Mouse (Mus musculus) left cerebral cortex, postnatal 4 days (tissue): ENCODE measurements around the gene Ptgis. TPM values are rescaled to one million over a fixed set of nuclear protein-coding genes. Genes with fewer than 3 reads are reported as not detected.
A peak's percentile ranks its signal among the peaks of the same experiment; 100 is the strongest.
"Not testable (repeated sequence)": the region's sequence is repeated elsewhere in the genome, so short reads cannot be mapped to it uniquely, and the experiment has no call there.

Source experiments
- DNase-seq: peaks from one replicate; pipeline ENCODE4 v3.0.0-alpha.2; 2022
- intact Hi-C: fragments of 180-260 bp; cut with DNase I; formaldehyde crosslinking; loops from one replicate; pipeline ENCODE4 v1.15.1; 2025
- total RNA-seq, 2 experiments: library from RNA; stranded (reverse); gene quantifications; 2 replicates each; pipeline ENCODE4 v1.2.3; 2021

The Ptgis gene
- total RNA-seq, 2 experiments from 2014 or later = 2.6 to 3.2 TPM

- no peak for DNase-seq
- intact Hi-C loops = no loop called here
Observed at GRCm38 (mm10) chr2:167233771-167234170, 6.6 kb downstream of the Ptgis start.

GRCm38 (mm10) chr2:167233009-167233335 lies 7.4 kb downstream of the Ptgis start:
- intact Hi-C loops = no loop called here
- no peak for DNase-seq

GRCm38 (mm10) chr2:167232132-167233008 lies 8.0 kb downstream of the Ptgis start:
- intact Hi-C loops = no loop called here
- DNase-seq = no peak

- intact Hi-C loops = no loop called here
Observed at GRCm38 (mm10) chr2:167230554-167230953, 9.8 kb downstream of the Ptgis start.

GRCm38 (mm10) chr2:167224937-167225336 lies 15.5 kb downstream of the Ptgis start:
- intact Hi-C loops = loop anchor here (5.0 kb wide), 1 partner anchor 192 kb away; no protein-coding TSS in a partner anchor

More at GRCm38 (mm10) chr2:167230554-167230953, 9.8 kb downstream of the Ptgis start:
- DNase-seq = no peak

GRCm38 (mm10) chr2:167224194-167224593 lies 16.2 kb downstream of the Ptgis start:
- intact Hi-C loops = loop anchor here (5.0 kb wide), 1 partner anchor 193 kb away; no protein-coding TSS in a partner anchor
- no peak for DNase-seq

More at GRCm38 (mm10) chr2:167224937-167225336, 15.5 kb downstream of the Ptgis start:
- no peak for DNase-seq

- intact Hi-C loops = loop anchor here (2.0 to 5.0 kb wide), 2 partner anchors 57 to 195 kb away; no protein-coding TSS in a partner anchor
- peak; percentile 80 for DNase-seq
Observed at GRCm38 (mm10) chr2:167222152-167222551, 18.3 kb downstream of the Ptgis start.

GRCm38 (mm10) chr2:167221159-167221845 lies 19.1 kb downstream of the Ptgis start:
- DNase-seq = no peak
- intact Hi-C loops = loop anchor here (5.0 kb wide), 1 partner anchor 196 kb away; no protein-coding TSS in a partner anchor

GRCm38 (mm10) chr2:167220736-167221135 lies 19.7 kb downstream of the Ptgis start:
- no peak for DNase-seq
- intact Hi-C loops = loop anchor here (5.0 kb wide), 1 partner anchor 197 kb away; no protein-coding TSS in a partner anchor

- DNase-seq = peak; percentile 89
- intact Hi-C loops = loop anchor here (1.0 kb wide), 1 partner anchor 147 kb away; no protein-coding TSS in a partner anchor
Observed at GRCm38 (mm10) chr2:167219154-167219775, 21.1 kb downstream of the Ptgis start.

- intact Hi-C loops = no loop called here
- no peak for DNase-seq
Observed at GRCm38 (mm10) chr2:167213666-167214065, 26.7 kb downstream of the Ptgis start.

GRCm38 (mm10) chr2:167213076-167213475 lies 27.3 kb downstream of the Ptgis start:
- intact Hi-C loops = no loop called here
- DNase-seq = no peak

GRCm38 (mm10) chr2:167212551-167212950 lies 27.9 kb downstream of the Ptgis start:
- DNase-seq = no peak
- intact Hi-C loops = no loop called here

GRCm38 (mm10) chr2:167212089-167212488 lies 28.3 kb downstream of the Ptgis start:
- no peak for DNase-seq
- intact Hi-C loops = no loop called here

GRCm38 (mm10) chr2:167209900-167210299 lies 30.5 kb downstream of the Ptgis start:
- intact Hi-C loops = no loop called here
- DNase-seq = peak; percentile 63

- no peak for DNase-seq
- intact Hi-C loops = no loop called here
Observed at GRCm38 (mm10) chr2:167208984-167209383, 31.4 kb downstream of the Ptgis start.

GRCm38 (mm10) chr2:167205918-167206629 lies 34.3 kb downstream of the Ptgis start:
- intact Hi-C loops = no loop called here
- no peak for DNase-seq

- intact Hi-C loops, DNase-seq: not testable (repeated sequence)
Observed at GRCm38 (mm10) chr2:167204686-167205085, 35.7 kb downstream of the Ptgis start.

- DNase-seq = no peak
- intact Hi-C loops = no loop called here
Observed at GRCm38 (mm10) chr2:167203505-167204166, 36.8 kb downstream of the Ptgis start.
